Mouse (Mus musculus) CD4-positive helper T cell, adult 2 months (primary cell): ENCODE results near the gene Fen1.
A peak's percentile ranks its signal among the peaks of the same experiment; 100 is the strongest.

Source experiments
- DNase-seq: peaks from one replicate; pipeline ENCODE4 v3.0.0-alpha.2; 2012; ENCODE audit warnings: low read depth, missing footprints, low spot score

The Fen1 gene

DNA sequence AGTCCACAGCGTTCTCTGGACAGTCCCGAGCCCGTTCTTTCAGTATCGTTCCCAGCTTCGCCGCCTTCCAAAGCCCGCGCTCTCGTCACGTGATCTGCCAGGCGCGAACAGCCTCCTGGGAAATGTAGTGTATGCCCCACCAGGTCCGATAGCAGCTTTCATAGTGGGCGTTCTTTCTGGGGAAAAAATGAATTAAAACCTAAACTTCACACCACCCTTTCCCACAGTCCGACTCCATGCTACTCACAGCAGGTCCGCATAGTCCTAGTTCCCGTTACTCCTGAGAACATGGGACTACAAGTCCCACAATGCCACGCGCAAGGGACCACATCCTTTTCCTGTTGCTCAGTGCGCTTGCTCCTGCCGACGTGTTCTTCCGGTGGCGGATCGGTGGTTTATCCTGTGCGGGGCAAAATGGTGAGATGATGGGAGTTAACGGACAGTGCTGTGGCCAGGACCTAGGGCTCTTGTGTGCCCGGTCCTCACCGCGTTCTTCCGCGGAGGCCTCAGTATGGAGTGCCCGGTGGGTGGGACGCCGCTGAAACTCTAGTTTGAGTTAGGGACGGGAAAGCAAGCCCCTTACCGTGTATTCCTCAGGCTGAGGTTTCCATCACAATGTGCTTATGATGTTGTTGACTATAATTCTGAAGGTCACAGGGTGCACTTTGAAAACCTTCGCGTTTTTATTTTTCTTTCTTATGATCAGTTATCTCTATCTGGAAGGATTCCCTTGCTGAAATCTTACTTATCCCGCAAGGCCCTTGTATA lies at the start of gene Fen1, which contains the start of gene Tmem258:
Fen1 (minus strand) TSS at position 322 of the 768 bp plus-strand sequence.
Tmem258 (plus strand) TSS at position 167 of the 768 bp plus-strand sequence.
- peak; percentile 91 for DNase-seq

DNA sequence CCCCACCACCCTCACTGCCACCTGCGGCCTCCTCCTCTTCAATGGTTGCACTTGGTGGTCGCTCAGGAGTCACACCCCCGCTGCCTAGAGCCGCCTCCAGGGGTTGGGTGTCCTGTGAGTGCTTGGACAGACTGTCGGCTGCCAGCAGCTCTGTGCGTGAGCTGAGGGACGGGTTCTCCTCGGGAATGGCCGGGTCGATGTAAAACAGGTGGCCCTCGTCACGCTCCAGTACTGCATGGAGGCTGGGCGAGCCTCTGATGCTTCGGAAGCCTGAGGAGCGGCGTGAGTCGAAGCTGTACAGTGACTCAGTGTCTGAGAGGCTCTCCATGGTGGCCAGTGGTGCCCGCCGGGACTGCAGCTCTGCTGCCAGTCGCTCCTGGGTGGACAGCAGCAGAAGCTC lies 44.2 kb upstream of the Fen1 start:
- DNase-seq, result no peak

DNA sequence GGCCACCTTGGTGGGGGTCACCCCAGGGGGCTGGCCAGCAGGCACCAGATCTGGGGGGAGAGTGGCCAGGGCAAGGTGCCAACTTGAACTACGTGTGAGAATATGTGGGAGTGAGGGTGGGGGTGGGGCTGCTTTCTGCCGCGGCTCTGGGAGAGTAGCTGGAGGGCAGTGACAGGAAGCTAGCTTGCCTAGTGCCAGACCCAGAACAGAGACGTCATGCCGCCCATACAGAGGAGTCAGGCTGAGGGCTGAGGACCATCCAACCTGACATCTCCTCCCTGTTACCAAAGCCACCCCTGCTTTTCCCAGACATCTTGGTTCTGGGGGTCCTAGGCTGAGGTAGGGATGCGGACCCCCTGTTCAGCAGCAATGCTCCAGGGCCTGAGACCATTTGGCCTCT lies 43.2 kb upstream of the Fen1 start:
- no peak for DNase-seq

DNA sequence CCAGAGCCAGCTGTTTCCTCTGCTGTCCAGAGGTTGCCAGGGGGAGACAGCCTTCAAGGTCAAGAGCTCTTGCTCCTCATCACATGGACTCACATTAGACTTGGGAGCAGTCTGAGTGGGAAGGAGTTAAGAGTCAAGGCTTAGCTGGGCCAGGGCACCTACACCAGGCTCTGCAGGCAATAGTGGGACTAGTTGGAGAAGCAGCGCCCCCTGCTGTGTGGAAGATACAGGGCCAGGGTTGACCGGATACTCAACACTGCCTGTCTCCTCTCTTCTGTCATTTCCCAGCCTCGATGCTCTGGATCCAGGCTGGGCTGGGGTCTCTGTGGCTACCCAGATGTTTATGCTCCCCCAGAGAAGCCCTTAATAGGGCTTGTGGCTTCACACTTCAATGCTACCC lies 40.2 kb upstream of the Fen1 start:
- no peak for DNase-seq

DNA sequence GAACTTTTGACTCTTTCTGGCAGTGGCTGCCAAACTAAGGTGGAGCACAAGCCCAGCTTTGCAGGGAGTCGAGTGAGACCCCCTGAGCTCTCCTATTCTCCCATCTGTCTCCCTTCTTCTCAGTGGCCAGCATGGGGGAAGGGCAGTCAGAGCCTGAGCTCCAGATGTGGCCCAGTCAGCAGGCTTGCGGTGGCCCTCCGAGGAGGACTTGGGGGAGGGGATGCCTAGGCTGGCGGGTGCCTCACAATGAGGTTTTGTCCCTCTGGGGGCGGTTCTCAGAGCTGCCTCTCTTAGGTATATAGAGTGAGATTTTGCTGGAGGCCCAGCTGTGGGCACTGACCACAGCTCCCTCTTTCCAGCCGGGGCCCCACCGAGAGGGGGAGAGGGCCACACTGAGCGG lies 38.9 kb upstream of the Fen1 start:
- no peak for DNase-seq

- DNase-seq, result peak; percentile 73
These were observed 36.8 kb upstream of the Fen1 start, which contains the start of gene Myrf for GRCm38 (mm10) chr19:10240654-10241305. Gene Myrf, minus strand, starts transcription at chr19:10240748.

GRCm38 (mm10) chr19:10239975-10240653 lies 36.1 kb upstream of the Fen1 start:
- no peak for DNase-seq

DNA sequence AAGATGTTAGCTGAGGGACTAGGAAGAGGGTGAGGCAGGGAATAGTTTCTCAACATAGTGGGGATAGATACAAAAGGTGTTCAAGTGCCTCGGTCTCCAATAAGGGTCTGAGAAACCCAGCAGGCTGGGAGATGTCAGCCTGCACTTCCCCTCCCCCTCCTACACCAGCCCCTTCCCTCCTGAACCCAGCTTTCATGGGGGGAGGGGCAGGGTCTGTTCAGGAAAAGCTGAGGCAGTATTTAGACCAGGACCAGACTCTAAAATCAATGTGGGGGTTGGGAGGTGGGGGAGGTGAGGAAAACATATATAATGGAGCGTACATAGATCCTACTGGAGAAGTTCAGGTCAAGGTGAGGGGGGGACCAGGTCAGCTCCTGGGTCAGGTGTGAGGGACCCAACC lies 35.5 kb upstream of the Fen1 start:
- DNase-seq, result no peak

DNA sequence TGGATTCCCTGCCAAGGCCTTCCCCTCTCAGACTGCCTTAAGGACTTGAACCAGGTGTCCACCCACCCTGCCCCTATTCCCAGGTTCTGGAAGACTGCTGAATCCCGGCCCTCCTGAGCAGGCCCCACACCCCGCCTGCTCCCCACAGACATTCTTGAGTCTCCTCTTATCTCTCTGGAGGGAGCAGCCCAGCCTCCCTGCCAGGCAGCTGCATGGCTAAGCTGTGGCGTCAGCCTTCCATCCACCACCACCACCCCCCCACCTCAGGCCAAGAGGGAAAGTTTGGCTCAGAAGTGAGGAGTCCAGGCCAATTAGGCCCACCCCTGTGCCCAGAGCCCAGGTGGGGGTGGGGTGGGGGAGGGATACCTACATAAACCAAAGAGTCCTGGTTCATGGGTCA lies 34.5 kb upstream of the Fen1 start:
- DNase-seq, result no peak

- no peak for DNase-seq
These were observed 32.0 kb upstream of the Fen1 start for GRCm38 (mm10) chr19:10235784-10236565.

DNA sequence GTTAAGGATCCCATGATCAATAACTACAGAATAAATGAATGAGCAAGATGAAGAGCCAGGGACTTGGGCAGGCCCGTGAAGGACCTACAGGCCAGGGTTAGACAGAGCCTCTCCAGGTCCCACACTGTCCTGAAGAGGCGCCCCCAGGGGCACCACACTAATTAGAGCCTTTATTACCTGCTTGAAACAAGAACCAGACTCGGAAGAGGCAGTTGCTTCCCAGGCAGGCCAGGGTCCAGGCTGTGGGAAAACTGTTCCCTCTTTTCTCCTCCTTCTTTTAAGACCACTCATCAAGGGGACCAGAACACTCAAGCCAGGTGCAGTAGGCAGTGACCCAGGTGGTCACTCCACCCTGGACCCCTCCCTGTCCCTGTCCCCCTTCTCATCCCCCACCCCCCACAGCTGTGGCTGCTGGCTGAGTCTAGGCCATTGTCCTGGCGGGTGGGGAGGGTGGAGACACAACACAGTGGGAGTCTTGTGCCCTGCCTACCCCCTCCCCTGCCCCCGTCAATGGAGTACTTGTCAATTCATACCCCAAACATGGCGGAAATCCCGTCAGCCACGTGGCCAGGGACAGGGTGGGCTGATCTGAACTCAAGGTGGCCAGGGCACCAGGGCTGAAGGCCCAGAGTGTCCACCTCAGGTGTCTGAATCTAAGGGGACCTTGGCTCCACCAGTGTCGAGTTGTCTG lies 28.5 kb upstream of the Fen1 start:
- DNase-seq, result no peak

- no peak for DNase-seq
These were observed 27.9 kb upstream of the Fen1 start for GRCm38 (mm10) chr19:10231871-10232270.

DNA sequence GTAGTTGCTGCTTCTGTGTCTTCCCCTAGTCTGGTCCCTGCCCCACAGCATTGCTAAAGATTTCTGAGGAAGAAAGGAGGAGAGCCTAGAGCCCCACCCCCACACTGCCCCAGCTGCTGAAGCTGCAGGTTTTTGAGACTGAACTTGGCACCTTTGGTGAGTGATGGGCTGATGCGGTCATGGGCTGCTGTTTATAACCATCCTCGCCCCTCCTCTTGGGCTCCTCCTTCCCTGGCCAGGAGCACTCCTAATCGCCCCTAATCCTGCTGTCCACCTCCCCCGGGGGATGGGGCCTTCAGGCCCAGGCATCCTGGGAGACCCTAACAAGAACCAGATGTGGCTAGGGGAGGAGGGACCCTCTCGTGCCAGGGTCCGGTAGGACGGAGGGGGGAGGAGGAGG lies 27.0 kb upstream of the Fen1 start:
- no peak for DNase-seq

GRCm38 (mm10) chr19:10225767-10226166 lies 21.8 kb upstream of the Fen1 start:
- no peak for DNase-seq

- no peak for DNase-seq
These were observed 20.9 kb upstream of the Fen1 start for GRCm38 (mm10) chr19:10224637-10225453.

DNA sequence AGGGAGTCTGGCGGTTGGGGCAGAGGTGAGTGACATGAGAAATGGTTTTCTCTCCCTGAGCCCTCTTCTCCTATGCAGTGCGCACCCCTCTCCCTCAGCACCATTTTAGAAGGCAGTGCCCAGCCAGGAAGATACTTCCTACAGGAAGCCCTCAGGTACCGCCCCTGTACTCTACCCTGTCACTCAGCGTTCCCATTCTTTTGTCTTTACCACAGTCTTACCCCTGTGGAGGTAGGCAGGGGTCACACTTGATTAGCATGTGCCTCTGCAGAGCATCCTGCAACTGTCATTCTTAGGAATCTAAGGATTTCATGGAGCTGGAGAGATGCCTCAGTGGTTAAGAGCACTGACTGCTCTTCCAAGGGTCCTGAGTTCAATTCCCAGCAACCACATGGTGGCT lies 19.6 kb upstream of the Fen1 start:
- DNase-seq, result no peak

- no peak for DNase-seq
These were observed 18.7 kb upstream of the Fen1 start for GRCm38 (mm10) chr19:10222656-10223055.

GRCm38 (mm10) chr19:10221585-10221984 lies 17.6 kb upstream of the Fen1 start:
- no peak for DNase-seq

DNA sequence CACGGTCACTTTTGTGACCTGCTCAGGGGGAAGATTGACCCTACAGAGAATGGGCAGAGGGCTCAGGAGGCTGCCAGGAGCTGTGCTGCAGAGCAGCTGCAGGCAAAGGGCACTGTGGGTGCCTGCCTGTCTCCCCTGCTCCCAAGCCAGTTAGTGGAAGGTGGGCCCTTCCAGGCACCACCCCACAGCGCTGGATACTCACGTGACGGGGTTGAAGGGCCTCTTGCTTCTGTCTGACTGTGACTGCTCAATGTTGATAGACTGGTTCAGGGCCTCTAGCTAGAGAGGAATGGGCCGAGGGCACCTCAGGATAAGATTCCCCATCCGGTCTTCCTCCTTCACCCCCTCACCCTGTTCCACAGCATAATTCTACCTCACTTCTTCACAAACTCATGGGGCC lies 15.6 kb upstream of the Fen1 start:
- no peak for DNase-seq

DNA sequence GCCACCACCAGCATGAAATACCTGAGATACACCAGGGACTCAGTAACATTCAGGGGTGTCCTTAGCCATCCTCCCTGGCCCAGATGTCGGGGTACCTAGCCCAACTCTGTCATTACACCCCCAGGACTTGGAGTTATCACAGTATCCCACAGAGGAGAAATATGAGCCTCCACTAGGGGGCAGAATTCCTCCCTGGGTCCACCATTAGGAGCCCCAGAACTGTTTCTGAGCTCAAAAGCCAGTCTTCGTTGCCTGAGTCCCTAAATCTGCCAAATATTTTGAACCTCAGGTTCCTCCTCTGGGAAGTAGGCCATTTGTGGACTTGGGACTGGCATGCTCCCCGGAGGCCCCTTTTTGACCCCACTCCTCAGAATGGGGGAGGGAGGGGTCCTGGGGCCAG lies 15.1 kb upstream of the Fen1 start:
- peak; percentile 40 for DNase-seq
